Mouse (Mus musculus) ovary, adult 18-20 months (tissue): ENCODE measurements around the gene Sgk1.
A peak's percentile ranks its signal among the peaks of the same experiment; 100 is the strongest.

Experiments used
- DNase-seq: peaks from one replicate; pipeline ENCODE4 v3.0.0; 2022; ENCODE audit warnings: low spot score, mixed read lengths

The Sgk1 gene

DNA sequence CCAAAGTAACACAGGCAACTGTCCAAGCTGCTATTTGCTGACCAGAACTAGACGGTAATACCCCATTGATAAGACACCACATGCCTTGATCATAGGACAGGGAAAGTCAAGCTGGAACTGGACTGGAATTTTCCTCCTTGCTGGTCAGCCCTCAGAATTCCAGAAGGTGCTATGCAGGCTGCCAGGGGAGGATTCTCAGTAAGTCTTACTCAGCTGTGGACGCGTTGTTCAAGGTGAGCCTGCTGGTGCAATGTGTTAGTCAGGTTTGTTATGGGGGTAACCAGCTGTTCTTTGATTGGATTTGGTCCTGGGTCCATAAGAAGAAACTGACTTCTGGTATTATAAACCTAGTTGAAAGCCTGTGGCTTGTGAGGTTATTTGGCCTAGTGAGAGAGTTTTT, 92.8 kb downstream of the Sgk1 start:
- no peak for DNase-seq

GRCm38 (mm10) chr10:21975384-21975783, 93.4 kb downstream of the Sgk1 start:
- no peak for DNase-seq

- no peak for DNase-seq
Observed at GRCm38 (mm10) chr10:21976253-21976652, 94.3 kb downstream of the Sgk1 start.

DNA sequence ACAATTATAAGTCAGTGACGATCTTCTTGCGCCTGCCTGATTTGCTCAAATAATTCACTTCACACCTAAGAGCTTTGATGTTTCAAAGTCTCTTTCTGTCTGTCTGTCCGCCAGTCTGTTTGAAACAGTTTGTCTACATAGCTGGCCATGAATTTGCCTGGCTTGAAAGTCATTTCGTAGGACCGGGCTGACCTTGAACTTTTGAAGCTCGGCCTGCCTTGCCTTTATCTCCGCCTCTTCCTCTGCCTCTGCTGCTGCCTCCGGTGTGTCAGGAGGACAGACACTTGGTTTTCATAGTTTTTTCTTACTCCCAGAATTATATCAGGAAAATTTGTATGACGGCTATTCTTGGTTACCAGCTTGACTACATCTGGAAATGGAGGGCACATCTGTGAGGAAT, 96.4 kb downstream of the Sgk1 start:
- DNase-seq, result no peak

GRCm38 (mm10) chr10:21979286-21979965, 97.4 kb downstream of the Sgk1 start:
- DNase-seq, result no peak

DNA sequence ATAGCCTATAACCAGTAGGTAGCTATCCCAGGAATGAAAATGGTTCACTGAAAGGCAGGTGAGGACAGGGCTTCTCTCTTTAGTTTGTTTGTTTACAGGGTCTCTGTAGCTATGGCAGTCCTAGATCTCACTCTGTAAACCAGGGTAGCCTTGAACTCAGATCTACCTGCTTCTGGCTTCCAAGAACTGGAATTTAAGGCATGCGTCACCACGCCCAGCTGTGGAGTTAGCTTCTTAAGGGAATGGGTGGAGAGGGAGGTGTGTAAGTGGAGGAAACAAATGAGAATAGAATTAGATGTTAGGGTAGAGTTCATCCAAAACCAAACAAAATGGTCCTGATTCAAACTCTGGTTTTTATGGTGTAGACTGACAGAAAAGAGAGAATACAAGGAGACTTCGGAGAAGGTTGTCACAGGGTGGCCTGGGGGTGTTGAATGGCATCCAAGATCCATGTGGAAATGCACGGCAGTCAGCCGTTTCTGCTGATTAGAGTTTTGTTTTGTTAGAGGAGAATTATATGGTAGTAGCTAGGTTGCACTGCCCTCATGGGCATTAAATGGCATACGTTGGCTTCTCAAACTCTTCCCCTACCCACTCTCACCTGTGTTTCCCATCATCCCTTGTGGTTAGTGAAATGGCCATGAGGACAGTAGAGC, 98.9 kb downstream of the Sgk1 start:
- DNase-seq, result no peak

DNA sequence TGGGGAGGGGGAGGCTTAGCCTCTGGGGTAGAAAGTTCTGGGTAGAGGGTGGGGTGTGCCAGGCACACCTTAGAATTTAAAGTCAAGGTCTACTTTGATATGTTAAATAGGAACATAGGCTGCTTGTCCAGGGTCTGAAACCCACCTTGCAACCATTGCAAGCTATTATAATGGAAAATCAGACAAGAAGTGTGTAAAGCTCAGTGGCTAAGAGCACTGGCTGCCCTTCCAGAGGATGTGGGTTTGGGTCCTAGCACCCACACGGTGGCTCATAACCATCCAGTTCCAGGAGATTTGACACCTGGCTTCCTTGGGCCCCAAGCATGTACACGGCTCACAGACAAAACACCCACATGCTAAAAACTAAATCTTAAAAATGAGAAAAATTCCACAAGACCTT, 100.3 kb downstream of the Sgk1 start:
- no peak for DNase-seq

DNA sequence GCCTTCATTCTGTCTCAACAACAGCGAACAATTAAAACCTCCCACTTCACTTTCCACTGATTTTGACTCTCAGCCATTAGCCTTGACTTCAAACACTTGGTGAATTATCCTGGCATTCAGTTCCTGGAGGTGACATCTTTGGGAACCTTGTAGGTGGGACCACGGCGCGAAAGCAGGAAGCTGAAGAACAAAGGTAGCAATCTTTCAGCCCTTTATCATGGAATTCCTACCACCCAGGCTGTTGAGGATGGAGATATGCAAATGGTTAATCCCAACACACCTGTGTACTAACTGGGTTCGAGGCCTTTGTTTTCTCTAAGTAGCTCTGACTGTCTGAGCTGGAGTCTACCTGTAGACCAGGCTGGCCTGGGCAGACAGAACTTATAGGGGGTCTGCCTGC, 106.5 kb downstream of the Sgk1 start:
- DNase-seq, result no peak

GRCm38 (mm10) chr10:21991351-21991840, 109.4 kb downstream of the Sgk1 start:
- DNase-seq, result peak; percentile 63

DNA sequence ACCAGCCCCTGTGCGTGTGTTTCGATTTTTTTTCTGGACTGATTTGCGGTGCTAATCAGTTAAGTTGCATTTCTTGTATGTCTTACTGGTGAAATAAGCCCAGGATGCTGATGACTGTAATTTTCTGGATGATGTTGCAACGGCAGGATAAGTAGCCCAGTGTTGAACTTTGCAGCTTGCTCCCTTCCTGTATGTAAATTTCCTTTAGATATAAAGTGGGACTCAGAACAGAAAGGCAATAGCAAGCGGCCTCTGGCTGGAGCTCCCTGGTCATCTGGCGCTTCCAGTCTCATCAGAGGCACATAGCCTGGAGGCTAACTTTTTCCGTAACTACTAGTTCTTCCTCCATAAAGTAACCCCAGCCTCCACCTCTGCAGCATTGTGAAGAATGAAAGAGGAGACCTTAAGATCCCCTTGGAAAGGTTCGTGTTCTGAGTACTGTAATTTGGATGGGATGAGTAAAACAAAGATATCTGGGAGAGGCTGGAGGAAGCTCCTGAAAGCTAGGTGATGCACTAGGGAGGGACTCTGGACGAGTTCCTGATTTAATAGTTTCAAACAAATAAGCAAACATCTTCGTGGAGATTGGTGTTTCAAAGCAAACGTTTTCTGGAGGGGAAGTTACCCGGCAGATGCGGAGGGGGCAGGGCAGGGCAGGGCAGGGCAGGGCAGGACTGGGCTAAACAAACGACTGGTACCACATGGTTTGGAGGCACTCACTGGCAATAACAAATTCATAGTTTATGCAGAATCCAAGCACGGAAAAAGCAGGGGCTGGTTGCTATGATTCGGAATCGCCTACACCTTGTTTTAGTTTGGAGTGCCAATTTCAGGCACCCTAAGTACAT, 110.2 kb downstream of the Sgk1 start:
- DNase-seq, result no peak

- DNase-seq, result peak; percentile 59
Observed at GRCm38 (mm10) chr10:21992834-21993514, 111.0 kb downstream of the Sgk1 start.

DNA sequence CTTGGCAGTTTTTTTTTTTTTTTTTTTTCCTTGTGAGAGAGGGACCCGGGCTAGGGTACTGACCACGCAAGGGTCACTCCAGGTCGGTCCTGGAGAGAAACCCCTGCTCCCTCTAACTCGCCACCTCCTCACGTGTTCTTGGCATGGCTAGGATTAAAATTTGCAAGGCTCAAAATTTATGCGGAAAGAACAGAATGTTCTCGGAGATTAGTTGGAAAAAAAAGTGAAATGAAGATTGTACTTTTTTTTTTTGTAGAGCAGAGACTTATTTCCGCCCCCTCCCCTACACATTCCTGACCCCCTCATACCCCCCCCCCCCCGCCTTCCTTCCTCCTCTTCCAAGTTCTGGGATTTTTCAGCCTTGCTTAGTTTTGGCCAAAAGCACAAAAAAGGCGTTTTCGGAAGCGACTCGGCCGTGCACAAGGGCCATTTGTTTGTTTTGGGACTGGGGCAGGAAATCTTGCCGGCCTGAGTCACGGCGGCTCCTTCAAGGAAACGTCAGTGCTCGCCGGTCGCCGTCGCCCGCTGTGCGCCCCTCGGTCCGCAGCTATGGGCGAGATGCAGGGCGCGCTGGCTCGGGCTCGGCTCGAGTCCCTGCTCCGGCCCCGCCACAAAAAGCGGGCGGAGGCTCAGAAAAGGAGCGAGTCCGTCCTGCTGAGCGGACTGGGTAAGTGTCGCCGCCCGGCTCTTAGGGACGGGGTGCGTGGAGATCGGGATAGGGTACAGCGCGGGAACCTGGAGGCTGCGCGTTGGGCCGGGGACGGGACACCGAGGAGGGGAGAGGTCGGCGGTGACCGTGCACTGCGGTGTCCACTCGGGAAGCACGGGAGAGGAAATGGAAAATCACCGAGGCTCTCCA, 111.8 kb downstream of the Sgk1 start:
- DNase-seq, result no peak

GRCm38 (mm10) chr10:21994431-21994914, 112.5 kb downstream of the Sgk1 start:
- peak; percentile 95 for DNase-seq

DNA sequence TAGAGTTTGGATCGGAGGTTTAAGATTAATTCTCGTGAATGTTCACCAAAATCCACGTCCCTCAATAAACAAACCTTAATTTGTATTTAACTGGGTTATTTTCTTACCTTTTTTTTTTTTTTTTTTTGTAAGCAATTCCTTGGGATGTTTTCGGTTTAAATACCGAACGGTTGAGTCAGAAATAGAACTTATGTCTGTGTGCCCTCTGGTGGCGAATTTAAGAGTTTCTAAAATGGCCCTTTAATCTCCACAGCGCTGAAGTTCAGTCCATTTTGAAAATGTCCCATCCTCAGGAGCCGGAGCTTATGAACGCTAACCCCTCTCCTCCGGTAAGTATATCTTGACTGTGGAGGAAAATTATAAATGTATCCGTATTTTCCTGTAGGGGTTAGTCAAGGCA, 113.2 kb downstream of the Sgk1 start:
- DNase-seq, result no peak

DNA sequence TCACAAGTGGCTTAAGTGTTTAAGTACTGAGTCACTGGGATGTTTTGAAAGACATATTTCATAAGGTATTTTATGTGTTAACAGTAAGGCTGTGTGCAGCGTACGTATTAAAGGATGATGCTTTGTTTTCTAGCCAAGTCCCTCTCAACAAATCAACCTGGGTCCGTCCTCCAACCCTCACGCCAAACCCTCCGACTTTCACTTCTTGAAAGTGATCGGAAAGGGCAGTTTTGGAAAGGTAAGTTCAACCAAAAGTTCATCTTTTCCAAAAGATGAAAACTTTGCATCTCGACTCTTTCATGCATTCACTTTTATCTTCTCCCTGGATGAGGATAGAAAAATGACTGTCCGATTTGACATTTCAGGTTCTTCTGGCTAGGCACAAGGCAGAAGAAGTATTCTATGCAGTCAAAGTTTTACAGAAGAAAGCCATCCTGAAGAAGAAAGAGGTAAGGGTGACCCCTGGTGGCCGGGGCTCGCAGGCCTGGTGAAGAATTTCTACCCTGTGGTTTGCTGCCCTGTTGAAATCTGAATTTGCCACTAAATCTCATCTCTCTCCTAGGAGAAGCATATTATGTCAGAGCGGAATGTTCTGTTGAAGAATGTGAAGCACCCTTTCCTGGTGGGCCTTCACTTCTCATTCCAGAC, 113.8 kb downstream of the Sgk1 start:
- no peak for DNase-seq

DNA sequence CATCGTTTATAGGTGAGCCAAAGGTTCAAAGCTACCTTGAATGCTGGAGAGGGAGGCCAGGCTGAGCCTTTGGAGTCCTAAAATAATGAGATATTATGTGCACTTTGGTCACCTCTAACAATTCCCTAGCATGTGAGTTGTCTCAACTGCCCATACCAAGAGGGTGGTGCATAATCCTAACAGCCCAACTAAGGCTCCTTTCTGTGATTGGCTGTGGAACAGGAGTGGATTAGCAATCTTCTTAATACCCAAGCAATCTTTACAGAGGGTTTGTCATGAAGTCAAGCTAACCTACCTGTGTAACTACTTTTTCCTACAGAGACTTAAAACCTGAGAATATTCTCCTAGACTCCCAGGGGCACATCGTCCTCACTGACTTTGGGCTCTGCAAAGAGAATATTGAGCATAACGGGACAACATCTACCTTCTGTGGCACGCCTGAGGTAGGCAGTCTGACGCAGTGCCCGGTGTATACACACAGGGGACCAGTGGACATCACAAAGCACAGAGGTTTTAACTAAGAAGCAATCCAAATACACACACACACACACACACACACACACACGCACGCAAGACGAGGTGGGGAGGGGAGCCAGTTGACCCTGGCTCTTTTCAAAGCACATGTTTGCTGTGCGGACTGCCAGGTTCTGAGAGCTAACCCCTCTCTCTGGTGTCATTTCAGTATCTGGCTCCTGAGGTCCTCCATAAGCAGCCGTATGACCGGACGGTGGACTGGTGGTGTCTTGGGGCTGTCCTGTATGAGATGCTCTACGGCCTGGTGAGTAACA, 114.9 kb downstream of the Sgk1 start:
- no peak for DNase-seq

DNA sequence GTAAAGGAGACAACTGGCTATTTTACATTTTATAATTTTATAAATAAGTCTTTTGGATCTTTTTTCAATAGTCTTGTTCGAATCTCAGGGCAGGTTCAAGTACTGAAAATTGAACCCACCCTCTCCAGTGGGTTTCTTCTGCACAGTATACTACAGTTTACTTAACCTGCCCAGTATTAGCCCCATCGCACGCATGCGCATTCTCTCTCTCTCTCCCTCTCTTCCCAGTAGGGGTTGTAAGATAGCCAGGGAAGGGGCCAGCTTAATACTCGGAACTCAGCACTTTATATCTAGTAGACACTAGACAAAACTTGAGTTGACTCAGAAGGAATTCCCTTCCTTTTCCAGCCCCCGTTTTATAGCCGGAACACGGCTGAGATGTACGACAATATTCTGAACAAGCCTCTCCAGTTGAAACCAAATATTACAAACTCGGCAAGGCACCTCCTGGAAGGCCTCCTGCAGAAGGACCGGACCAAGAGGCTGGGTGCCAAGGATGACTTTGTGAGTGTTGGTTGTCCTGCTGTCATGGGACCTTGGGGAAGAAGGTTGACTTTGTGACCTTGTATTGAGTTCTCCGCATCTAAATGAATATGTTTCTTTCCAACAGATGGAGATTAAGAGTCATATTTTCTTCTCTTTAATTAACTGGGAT, 115.7 kb downstream of the Sgk1 start:
- no peak for DNase-seq

- DNase-seq, result no peak
Observed at GRCm38 (mm10) chr10:21998503-21999180, 116.7 kb downstream of the Sgk1 start.
